Mouse (Mus musculus) heart, embryonic 14.5 days (tissue): ENCODE measurements at regions not wholly inside any gene's neighbourhood (a gene's known extent, or its start where the extent isn't known, plus 50 kb on each side); places are given as distances from the start of the nearest gene placed in this dataset.
A peak's percentile ranks its signal among the peaks of the same experiment; 100 is the strongest.

ENCODE experiments used
- ATAC-seq: fragments of 200-750 bp; cut with Nextera tagmentation; 2 replicates; pipeline ENCODE4 v1.8.0; 2017; ENCODE audit warnings: low read depth, moderate TSS enrichment; ENCODE audit not compliant: insufficient number of reproducible peaks, insufficient read depth, low FRiP score
- H3K27ac ChIP-seq, 2 experiments: fragments of 200-500 bp in 1 of 2; fragments of 300-500 bp in 1 of 2; sonication (generic) in 1 of 2; replicated peaks in 1 of 2; 2 replicates each; pipeline ENCODE4 v1.5.1; 2012 to 2014; ENCODE audit warnings: low read depth in 2 of 2, low read length in 2 of 2, control low read depth in 1 of 2, mild to moderate bottlenecking in 1 of 2, mixed read lengths in 1 of 2; ENCODE audit not compliant: control insufficient read depth in 1 of 2, insufficient read depth in 1 of 2
- H3K27me3 ChIP-seq: fragments of 300-500 bp; sonication (generic); 2 replicates; pipeline ENCODE4 v1.6.1; 2014; ENCODE audit warnings: mild to moderate bottlenecking, low read length, control low read depth; ENCODE audit not compliant: control insufficient read depth, insufficient read depth
- H3K36me3 ChIP-seq: fragments of 300-500 bp; sonication (generic); 2 replicates; pipeline ENCODE4 v1.6.1; 2014; ENCODE audit warnings: mild to moderate bottlenecking, control low read depth, low read length, mixed read lengths; ENCODE audit not compliant: control insufficient read depth, insufficient read depth
- H3K4me1 ChIP-seq, 2 experiments: fragments of 200-500 bp in 1 of 2; fragments of 300-500 bp in 1 of 2; sonication (generic) in 1 of 2; 2 replicates each; pipeline ENCODE4 v1.6.1; 2012 to 2014; ENCODE audit warnings: low read length in 2 of 2, control low read depth in 1 of 2, mixed read lengths in 1 of 2; ENCODE audit not compliant: control insufficient read depth in 2 of 2, insufficient read depth in 2 of 2
- H3K4me2 ChIP-seq: fragments of 300-500 bp; sonication (generic); 2 replicates; pipeline ENCODE4 v1.6.1; 2014; ENCODE audit warnings: mild to moderate bottlenecking, low read length
- H3K4me3 ChIP-seq, 2 experiments: fragments of 200-500 bp in 1 of 2; fragments of 300-500 bp in 1 of 2; sonication (generic) in 1 of 2; 2 replicates each; pipeline ENCODE4 v1.5.1; 2012 to 2014; ENCODE audit warnings: low read length in 2 of 2, mild to moderate bottlenecking in 2 of 2, control low read depth in 1 of 2, low read depth in 1 of 2, moderate library complexity in 1 of 2; ENCODE audit not compliant: control insufficient read depth in 1 of 2, insufficient read depth in 1 of 2
- H3K9ac ChIP-seq: fragments of 300-500 bp; sonication (generic); 2 replicates; pipeline ENCODE4 v1.6.1; 2014; ENCODE audit warnings: mild to moderate bottlenecking, low read length
- H3K9me3 ChIP-seq: fragments of 300-500 bp; sonication (generic); 2 replicates; pipeline ENCODE4 v1.6.1; 2016; ENCODE audit warnings: low read length, control low read depth; ENCODE audit not compliant: control insufficient read depth
- whole genome bisulfite sequencing: fragments of 180-500 bp; shearing (Covaris S2); extraction: QIAGEN DNeasy Blood & Tissue Kit; methylation state at CpG from one replicate; pipeline ENCODE4 v1.1.7; 2014; 5-methylcytosine and 5-hydroxymethylcytosine counted together

DNA sequence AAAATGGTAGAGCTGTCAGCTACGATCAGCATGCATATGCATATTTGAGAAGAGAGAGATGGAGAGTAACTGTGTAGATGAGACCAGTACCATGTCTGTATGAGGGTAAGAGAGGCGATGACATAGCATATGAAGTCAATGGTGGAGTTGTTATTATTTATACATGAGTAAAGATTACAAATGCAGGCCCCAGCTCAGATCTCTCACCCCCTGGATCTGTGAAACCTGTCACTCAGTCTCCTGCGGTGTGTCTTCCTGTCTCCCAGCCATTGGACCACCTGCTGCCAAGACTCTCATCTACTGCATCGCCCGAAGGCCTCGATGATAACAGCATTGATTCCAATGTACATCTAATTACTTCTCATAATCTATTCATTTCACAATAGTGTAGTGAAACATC lies 187.4 kb downstream of the Pou4f1 start:
- H3K4me2 ChIP-seq = no peak overlapping the region
- 84% methylated on average over 6 of the region's 6 CpGs for WGBS
- ATAC-seq = no peak
- no peak overlapping the region for H3K4me3 ChIP-seq
- no peaks in the 10 kb centered on the region for H3K4me1 ChIP-seq
- H3K9ac ChIP-seq = no peak overlapping the region
- H3K27me3 ChIP-seq = no peaks in the 10 kb centered on the region
- H3K36me3 ChIP-seq = no peaks in the 10 kb centered on the region
- no peaks in the 10 kb centered on the region for H3K9me3 ChIP-seq
- no peak overlapping the region for H3K27ac ChIP-seq

DNA sequence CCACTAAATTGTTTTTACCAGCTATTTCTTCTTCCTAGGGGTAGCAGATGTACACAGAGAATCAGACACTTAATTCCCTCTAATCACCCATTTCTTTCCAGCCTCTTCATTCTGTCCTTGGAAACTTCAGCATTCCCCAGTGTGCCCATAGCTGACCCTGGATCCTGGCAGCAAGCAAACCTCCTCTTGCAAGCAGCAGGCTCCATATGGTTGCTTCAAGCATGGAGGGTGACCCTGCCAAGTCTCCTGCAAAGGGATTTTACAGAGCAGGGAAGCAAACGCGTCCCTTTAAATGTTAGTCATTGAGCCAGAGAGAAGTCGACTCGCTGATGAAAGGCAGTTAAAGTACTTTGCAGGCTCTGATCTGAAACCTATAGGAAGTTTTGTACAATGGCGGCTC lies 187.9 kb downstream of the Pou4f1 start:
- 78% methylated on average over 5 of the region's 5 CpGs for WGBS
- Histone ChIP-seq H3K4me1 (no peaks in the 10 kb centered on the region), H3K27ac (no peak overlapping the region), H3K4me3 (no peak overlapping the region), H3K9me3 (no peaks in the 10 kb centered on the region), H3K27me3 (no peaks in the 10 kb centered on the region), H3K4me2 (no peak overlapping the region), H3K36me3 (no peaks in the 10 kb centered on the region), H3K9ac (no peak overlapping the region)
- no peak for ATAC-seq

DNA sequence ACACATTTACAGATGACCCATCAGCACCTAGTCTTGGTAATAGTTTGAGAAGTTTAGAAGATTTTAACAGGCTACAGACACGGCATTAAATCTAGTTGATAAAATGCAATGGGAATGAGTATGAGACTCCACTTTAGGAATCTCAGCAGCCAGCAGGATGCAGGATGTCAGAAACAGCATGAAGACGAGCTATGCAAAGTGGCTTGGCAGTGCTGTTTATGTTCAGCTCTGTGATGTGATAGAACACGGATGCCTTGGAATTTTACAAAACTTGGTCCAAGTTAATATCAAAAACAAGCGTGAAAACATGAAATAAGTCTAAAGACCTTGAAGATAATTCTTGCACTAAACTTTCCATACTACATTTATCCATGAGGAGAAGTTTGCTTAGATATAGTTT lies 193.0 kb downstream of the Pou4f1 start:
- Histone ChIP-seq H3K36me3 (no peaks in the 10 kb centered on the region), H3K4me1 (no peaks in the 10 kb centered on the region), H3K9ac (no peak overlapping the region), H3K4me2 (no peak overlapping the region), H3K4me3 (no peak overlapping the region), H3K27ac (no peak overlapping the region), H3K9me3 (no peaks in the 10 kb centered on the region), H3K27me3 (no peaks in the 10 kb centered on the region)
- ATAC-seq = no peak
- WGBS = 60% methylated on average over 4 of the region's 4 CpGs

DNA sequence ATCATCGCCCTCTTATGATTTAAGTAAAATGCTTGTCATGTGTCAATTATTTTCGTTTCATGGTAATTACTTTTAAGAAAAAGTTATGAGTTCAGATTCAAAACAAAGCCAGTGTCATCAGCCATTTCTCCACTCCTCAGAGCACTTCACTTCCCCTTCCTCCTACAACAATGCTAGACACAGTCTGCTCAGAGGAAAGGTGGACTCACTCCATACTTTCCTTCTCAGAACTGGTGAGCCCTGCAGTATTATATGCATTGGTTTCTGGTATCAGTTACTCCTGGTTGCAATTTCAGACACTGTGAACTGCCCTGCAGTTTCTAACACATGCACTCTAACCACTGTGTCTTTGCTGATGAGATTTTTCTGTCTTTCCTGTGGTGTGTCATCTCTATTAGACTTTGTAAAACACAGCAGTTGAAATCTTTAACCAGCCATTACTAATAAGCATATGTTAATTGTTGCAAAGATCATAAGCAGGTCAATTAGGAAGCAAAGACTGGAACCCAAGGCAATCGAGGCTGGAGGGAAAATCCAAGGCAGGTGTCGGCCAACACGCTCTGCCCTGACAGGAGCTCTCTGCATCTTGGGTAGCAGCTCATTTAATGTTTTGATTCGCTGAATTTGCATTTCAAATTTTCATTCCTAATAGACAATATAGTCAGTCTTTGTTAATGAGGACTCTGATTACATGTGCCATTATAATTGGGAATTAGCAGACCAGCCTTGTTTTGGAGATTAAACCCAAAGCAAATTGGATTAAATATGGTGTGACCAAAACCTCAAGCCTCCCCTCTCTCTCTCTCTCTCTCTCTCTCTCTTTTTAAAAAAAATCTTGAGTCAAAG lies 202.7 kb downstream of the Pou4f1 start:
- no peak for ATAC-seq
- no peak overlapping the region for H3K27ac ChIP-seq
- H3K4me3 ChIP-seq = no peak overlapping the region
- no peak overlapping the region for H3K4me2 ChIP-seq
- 67% methylated on average over 6 of the region's 6 CpGs for WGBS
- no peaks in the 10 kb centered on the region for H3K27me3 ChIP-seq
- no peak overlapping the region for H3K9ac ChIP-seq
- H3K9me3 ChIP-seq = no peaks in the 10 kb centered on the region
- H3K4me1 ChIP-seq = no peaks in the 10 kb centered on the region
- no peaks in the 10 kb centered on the region for H3K36me3 ChIP-seq

DNA sequence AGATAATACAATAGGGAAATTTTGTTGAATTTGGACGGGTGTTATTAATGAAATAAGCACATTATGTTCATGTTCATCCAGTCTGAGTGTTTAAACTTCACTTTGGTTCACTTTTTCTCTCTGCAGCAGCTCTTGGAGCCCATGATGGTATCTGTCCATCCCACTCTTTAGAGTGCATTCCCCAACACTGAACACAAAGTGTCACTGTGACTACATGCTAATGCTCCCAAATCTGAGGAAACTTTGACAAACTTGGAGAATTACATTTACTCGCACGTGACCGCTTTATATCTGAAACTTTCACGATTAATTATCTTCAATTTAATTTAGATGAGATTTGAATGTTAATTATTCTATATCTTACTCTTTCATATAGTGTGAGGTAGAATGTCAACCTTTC lies 250.8 kb downstream of the Pou4f1 start:
- H3K9me3 ChIP-seq = 0 out of 2 replicates have a peak, but pooled peaks cover 3% of the 10 kb centered on the region
- H3K4me3 ChIP-seq = no peak overlapping the region
- ATAC-seq = no peak
- no peak overlapping the region for H3K4me2 ChIP-seq
- H3K27me3 ChIP-seq = no peaks in the 10 kb centered on the region
- no peak overlapping the region for H3K9ac ChIP-seq
- 70% methylated on average over 5 of the region's 5 CpGs for WGBS
- H3K36me3 ChIP-seq = no peaks in the 10 kb centered on the region
- no peaks in the 10 kb centered on the region for H3K4me1 ChIP-seq
- no peak overlapping the region for H3K27ac ChIP-seq

DNA sequence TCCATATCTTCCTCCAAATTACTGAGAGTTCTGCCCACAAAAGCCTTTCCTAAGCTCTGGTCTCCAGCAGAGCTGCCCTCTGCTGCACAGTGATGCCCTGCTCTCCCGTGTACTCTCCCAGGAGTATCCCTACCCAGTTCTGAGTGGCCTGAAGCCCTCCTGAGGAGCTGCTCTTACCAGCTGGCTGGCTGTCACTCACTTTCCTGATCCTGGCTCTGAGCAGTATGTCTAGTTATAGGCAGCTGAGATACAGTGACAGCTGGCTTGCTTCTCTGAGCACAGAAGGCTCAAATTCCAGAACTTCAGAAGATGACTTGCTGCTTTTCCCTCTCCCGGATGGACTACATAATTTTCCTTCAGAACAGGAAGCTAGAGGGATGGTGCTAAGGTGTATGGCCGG lies 257.1 kb downstream of the Pou4f1 start:
- 37% methylated on average over 3 of the region's 3 CpGs for WGBS
- Histone ChIP-seq H3K9ac (no peak overlapping the region), H3K27ac (no peak overlapping the region; a peak in 1 of 4 replicates), H3K4me3 (no peak overlapping the region), H3K9me3 (no peaks in the 10 kb centered on the region), H3K4me2 (no peak overlapping the region), H3K27me3 (no peaks in the 10 kb centered on the region), H3K4me1 (no peaks in the 10 kb centered on the region), H3K36me3 (no peaks in the 10 kb centered on the region)
- no peak for ATAC-seq

DNA sequence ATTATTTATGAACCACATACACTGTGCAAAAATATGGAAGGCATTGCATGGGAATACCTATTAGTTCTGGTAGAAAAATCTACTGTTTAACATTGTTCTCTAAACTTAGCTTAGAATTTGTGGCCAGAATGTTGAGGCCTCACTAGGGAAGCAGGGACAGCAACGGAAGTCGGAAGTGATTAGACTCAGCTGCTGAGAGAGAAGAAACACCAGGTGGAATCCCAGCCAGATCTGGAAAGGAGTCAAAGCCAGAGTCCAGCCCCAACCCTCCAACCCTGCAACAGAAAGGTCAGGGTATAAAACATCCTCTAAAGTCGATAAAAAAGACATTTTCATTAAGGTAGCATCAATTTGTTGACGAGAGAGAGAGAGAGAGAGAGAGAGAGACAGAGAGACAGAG lies 258.9 kb downstream of the Pou4f1 start:
- H3K4me3 ChIP-seq = no peak overlapping the region
- no peaks in the 10 kb centered on the region for H3K36me3 ChIP-seq
- no peak overlapping the region for H3K4me2 ChIP-seq
- 57% methylated on average over 4 of the region's 4 CpGs for WGBS
- no peaks in the 10 kb centered on the region for H3K4me1 ChIP-seq
- ATAC-seq = no peak
- no peaks in the 10 kb centered on the region for H3K27me3 ChIP-seq
- H3K9ac ChIP-seq = no peak overlapping the region
- H3K9me3 ChIP-seq = no peaks in the 10 kb centered on the region
- H3K27ac ChIP-seq = 0 out of 4 replicates have a peak overlapping the region, but pooled peaks of 1 of the 2 experiments have one; percentile 24
